Mouse (Mus musculus) liver, postnatal 0 days (tissue): ENCODE data around the gene Magi2. TPM values are rescaled to one million over a fixed set of nuclear protein-coding genes. Genes with fewer than 3 reads are reported as not detected.
A peak's percentile ranks its signal among the peaks of the same experiment; 100 is the strongest.

Experiments used
- ATAC-seq: fragments of 200-750 bp; cut with Nextera tagmentation; 2 replicates; pipeline ENCODE4 v1.8.0; 2017; ENCODE audit warnings: mild to moderate bottlenecking, moderate library complexity
- DNase-seq: peaks from one replicate; pipeline ENCODE4 v3.0.0-alpha.2; 2016
- H3K27ac ChIP-seq: fragments of 300-500 bp; sonication (generic); 2 replicates; pipeline ENCODE4 v1.5.1; 2014; ENCODE audit warnings: antibody characterized with exemption, moderate library complexity, mild to moderate bottlenecking, low read depth
- H3K27me3 ChIP-seq: fragments of 300-500 bp; sonication (generic); 2 replicates; pipeline ENCODE4 v1.6.1; 2014; ENCODE audit warnings: low read length, control low read depth, mixed read lengths; ENCODE audit not compliant: insufficient read depth
- H3K36me3 ChIP-seq: fragments of 300-500 bp; sonication (generic); replicated peaks from 2 replicates; pipeline ENCODE4 v1.6.1; 2014; ENCODE audit warnings: mild to moderate bottlenecking, control low read depth, low read length, moderate library complexity, mixed read lengths; ENCODE audit not compliant: insufficient read depth
- H3K4me1 ChIP-seq: fragments of 300-500 bp; sonication (generic); 2 replicates; pipeline ENCODE4 v1.6.1; 2014; ENCODE audit warnings: antibody characterized with exemption, mild to moderate bottlenecking, control low read depth; ENCODE audit not compliant: insufficient read depth
- H3K4me2 ChIP-seq: fragments of 300-500 bp; sonication (generic); 2 replicates; pipeline ENCODE4 v1.6.1; 2014; ENCODE audit warnings: low read depth, mild to moderate bottlenecking, low read length, moderate library complexity, mixed read lengths
- H3K4me3 ChIP-seq: fragments of 300-500 bp; sonication (generic); 2 replicates; pipeline ENCODE4 v1.5.1; 2014; ENCODE audit warnings: low read depth, low read length
- H3K9ac ChIP-seq: fragments of 300-500 bp; sonication (generic); replicated peaks from 2 replicates; pipeline ENCODE4 v1.6.1; 2014; ENCODE audit warnings: mild to moderate bottlenecking, moderate library complexity
- H3K9me3 ChIP-seq: fragments of 300-500 bp; sonication (generic); 2 replicates; pipeline ENCODE4 v1.6.1; 2016; ENCODE audit warnings: mild to moderate bottlenecking, control low read depth, low read length, mixed read lengths
- CTCF ChIP-seq: sonication (generic); IDR thresholded peaks from 2 replicates; pipeline ENCODE4 v1.5.1; 2016; ENCODE audit warnings: antibody characterized with exemption, low read depth
- EP300 ChIP-seq: IDR thresholded peaks from 2 replicates; pipeline ENCODE4 v1.6.1; 2016; ENCODE audit warnings: antibody characterized with exemption, low read depth, mild to moderate bottlenecking
- WGBS: fragments of 180-500 bp; shearing (Covaris S2); extraction: QIAGEN DNeasy Blood & Tissue Kit; methylation state at CpG from one replicate; pipeline ENCODE4 v1.1.7; 2014; ENCODE audit not compliant: insufficient replicate concordance; 5-methylcytosine and 5-hydroxymethylcytosine counted together
- polyA plus RNA-seq: library from polyadenylated mRNA; unstranded; fragments of >200 nt; fragmentation: Nextera tagmentation; extraction: Ambion mirVana; gene quantifications from 2 replicates; pipeline ENCODE4 v1.2.1, GENCODE M21; 2015

The Magi2 gene
- polyA plus RNA-seq, 1 experiment from 2014 or later, result 0.08 TPM

DNA sequence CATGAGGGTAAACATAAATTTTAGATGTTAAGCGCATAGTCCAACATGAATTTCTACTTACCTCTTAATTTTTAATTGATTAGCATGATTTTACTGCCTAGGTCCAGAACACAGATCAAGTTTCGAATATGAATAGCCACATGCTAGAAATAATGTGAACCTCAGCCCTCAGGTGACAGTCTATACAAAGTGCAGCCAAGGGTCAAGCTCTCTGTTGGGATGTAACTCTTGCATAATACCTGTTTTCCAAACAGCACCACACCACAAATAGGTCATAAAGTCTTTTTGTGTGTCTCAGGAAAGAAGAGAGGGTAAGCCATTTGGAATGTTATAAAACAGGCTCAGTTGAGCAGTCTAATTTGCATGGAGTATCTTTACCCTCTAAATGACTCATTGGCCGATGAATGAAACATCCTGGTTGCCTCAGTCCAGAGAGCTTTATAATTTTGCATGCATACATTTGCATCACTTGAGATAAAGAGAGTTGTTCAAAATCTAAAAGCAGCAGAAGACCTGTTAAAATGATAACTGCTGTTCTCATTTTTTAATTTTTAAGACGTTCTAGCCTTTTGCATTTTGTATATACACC lies 246.1 kb downstream of the Magi2 start:
- Histone ChIP-seq H3K9me3 (no peaks in the 10 kb centered on the region), H3K4me1 (no peaks in the 10 kb centered on the region), H3K4me3 (no peak overlapping the region), H3K36me3 (no peaks in the 10 kb centered on the region), H3K27ac (no peak overlapping the region), H3K27me3 (no peaks in the 10 kb centered on the region), H3K4me2 (no peak overlapping the region), H3K9ac (no peak overlapping the region)
- ATAC-seq (no peak), DNase-seq (no peak)
- 77% methylated on average over 4 of the region's 4 CpGs for WGBS
- TF ChIP-seq EP300 (no peak), CTCF (no peak)

- H3K4me1 ChIP-seq, result no peaks in the 10 kb centered on the region
- H3K4me2 ChIP-seq, result no peak overlapping the region
- no peak for ATAC-seq
- H3K9me3 ChIP-seq, result no peaks in the 10 kb centered on the region
- H3K27ac ChIP-seq, result no peak overlapping the region
- no peak overlapping the region for H3K9ac ChIP-seq
- 70% methylated on average over 3 of the region's 3 CpGs for WGBS
- H3K27me3 ChIP-seq, result no peaks in the 10 kb centered on the region
- no peaks in the 10 kb centered on the region for H3K36me3 ChIP-seq
- no peak for TF ChIP-seq CTCF
- TF ChIP-seq EP300, result no peak
- no peak overlapping the region for H3K4me3 ChIP-seq
- no peak for DNase-seq
Measured at GRCm38 (mm10) chr5:19482981-19483380, 256.1 kb downstream of the Magi2 start.

DNA sequence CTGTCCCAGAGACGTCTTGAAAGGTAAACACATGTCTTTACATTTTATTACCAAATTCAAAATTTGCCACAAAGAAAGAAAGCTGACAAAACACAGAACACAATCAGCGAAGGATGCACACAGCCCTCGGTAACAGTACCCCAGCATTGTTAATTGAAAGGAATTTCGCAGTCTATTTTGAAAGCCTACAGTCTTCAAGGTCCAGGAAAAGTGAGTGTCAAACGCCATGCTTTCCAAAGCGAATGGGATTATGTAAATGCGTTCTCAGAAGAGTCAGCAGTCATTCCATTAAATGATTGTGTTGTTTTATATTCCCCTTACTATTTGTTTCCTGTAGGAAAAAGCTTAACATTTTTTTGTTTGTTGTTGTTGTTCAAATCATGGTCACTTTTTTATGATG lies 261.1 kb downstream of the Magi2 start:
- H3K4me2 ChIP-seq, result no peak overlapping the region
- TF ChIP-seq CTCF (no peak), EP300 (no peak)
- H3K4me1 ChIP-seq, result no peaks in the 10 kb centered on the region
- H3K4me3 ChIP-seq, result no peak overlapping the region
- ATAC-seq, result no peak
- DNase-seq, result no peak
- no peak overlapping the region for H3K9ac ChIP-seq
- no peaks in the 10 kb centered on the region for H3K36me3 ChIP-seq
- no peak overlapping the region for H3K27ac ChIP-seq
- H3K9me3 ChIP-seq, result no peaks in the 10 kb centered on the region
- H3K27me3 ChIP-seq, result no peaks in the 10 kb centered on the region
- WGBS, result 39% methylated on average over 7 of the region's 7 CpGs

- no peak for ATAC-seq
- 59% methylated on average over 3 of the region's 3 CpGs for WGBS
- H3K9me3 ChIP-seq, result no peaks in the 10 kb centered on the region
Measured at GRCm38 (mm10) chr5:19501005-19501404, 274.2 kb downstream of the Magi2 start.

DNA sequence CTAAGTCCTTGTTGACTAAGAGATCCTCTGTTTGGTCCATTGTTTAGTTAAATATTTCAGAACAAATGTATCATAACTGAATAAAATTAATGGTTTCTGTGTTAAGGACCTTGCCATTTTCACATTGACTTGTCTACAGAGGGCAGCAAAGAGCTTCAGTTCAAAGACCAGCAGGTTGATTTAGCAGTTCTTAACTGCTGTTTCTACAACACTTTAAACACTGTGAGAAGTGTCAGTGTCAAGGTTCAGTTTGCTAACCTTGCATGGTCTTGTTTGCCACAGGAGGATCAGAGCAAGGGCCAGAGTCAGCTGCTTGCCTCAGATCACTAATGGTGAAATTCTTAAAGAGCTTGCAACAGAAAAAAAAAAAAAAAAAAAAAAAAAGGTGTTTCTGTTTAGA lies 295.3 kb downstream of the Magi2 start:
- ATAC-seq (peak; percentile 99), DNase-seq (peak; percentile 14)
- Histone ChIP-seq H3K27me3 (no peaks in the 10 kb centered on the region), H3K4me3 (no peak overlapping the region), H3K27ac (no peak overlapping the region), H3K4me1 (no peaks in the 10 kb centered on the region), H3K36me3 (no peaks in the 10 kb centered on the region), H3K4me2 (no peak overlapping the region), H3K9ac (no peak overlapping the region), H3K9me3 (no peaks in the 10 kb centered on the region)
- TF ChIP-seq CTCF (peak; percentile 67), EP300 (no peak)

More at GRCm38 (mm10) chr5:19501005-19501404, 274.2 kb downstream of the Magi2 start:
- Histone ChIP-seq H3K9ac (no peak overlapping the region), H3K27me3 (no peaks in the 10 kb centered on the region), H3K4me3 (no peak overlapping the region), H3K4me1 (no peaks in the 10 kb centered on the region), H3K27ac (no peak overlapping the region), H3K4me2 (no peak overlapping the region), H3K36me3 (no peaks in the 10 kb centered on the region)
- TF ChIP-seq EP300, result no peak
- TF ChIP-seq CTCF, result no peak
- no peak for DNase-seq

DNA sequence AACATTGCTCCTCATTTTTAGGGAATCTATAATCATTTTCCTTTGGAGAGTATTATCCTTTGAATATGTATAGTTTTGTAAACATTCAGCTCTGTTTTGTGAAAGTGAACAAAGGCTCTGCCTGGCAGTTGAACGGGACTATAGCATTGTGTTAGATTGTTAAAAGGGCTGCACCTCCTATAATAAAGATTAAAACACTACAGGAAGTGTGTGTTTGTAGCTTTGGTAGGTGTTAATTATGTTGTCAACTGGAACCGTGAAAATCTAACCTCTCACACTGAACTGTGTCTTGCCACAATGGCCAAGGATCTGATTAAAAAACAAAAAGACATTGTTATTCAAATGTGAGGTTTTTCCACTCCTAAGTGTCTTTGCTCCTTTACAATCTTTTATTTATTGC lies 312.5 kb downstream of the Magi2 start:
- 21% methylated on average over 2 of the region's 2 CpGs for WGBS
- Histone ChIP-seq H3K9ac (no peak overlapping the region), H3K4me1 (no peaks in the 10 kb centered on the region), H3K27me3 (no peaks in the 10 kb centered on the region), H3K4me3 (no peak overlapping the region), H3K4me2 (no peak overlapping the region), H3K36me3 (no peaks in the 10 kb centered on the region), H3K9me3 (no peaks in the 10 kb centered on the region), H3K27ac (no peak overlapping the region)
- ATAC-seq (no peak), DNase-seq (no peak)
- no peak for TF ChIP-seq EP300
- no peak for TF ChIP-seq CTCF

DNA sequence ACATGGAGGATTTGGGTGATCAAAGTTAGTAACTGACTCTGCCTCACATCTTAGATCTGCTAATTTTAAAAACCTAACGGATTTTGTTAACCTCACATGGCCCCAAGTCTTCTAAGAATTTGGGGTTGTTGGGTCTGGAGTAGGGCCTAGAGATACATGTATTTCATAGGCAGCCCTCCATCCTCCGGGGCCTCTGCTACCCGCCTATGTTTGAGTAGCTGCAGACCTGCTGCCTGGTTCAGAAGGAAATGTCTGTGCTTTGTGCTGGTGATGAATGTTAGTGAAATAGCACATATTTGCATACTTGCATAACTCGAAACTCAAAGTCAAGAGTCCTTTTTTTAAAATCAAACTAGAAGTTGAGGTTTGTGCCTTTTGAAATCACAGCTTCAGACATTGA lies 319.6 kb downstream of the Magi2 start:
- no peak for DNase-seq
- no peak for ATAC-seq
- Histone ChIP-seq H3K4me3 (no peak overlapping the region), H3K27me3 (no peaks in the 10 kb centered on the region), H3K4me2 (no peak overlapping the region), H3K9me3 (no peaks in the 10 kb centered on the region), H3K36me3 (no peaks in the 10 kb centered on the region), H3K9ac (no peak overlapping the region), H3K4me1 (no peaks in the 10 kb centered on the region), H3K27ac (no peak overlapping the region)
- TF ChIP-seq EP300, result no peak
- TF ChIP-seq CTCF, result no peak
- WGBS, result 66% methylated on average over 4 of the region's 4 CpGs
